Mouse (Mus musculus) stomach, postnatal 0 days (tissue): ENCODE measurements around the gene Ybx2. TPM values are rescaled to one million over a fixed set of nuclear protein-coding genes. Genes with fewer than 3 reads are reported as not detected.

ENCODE experiments used
- ATAC-seq: fragments of 200-750 bp; cut with Nextera tagmentation; 2 replicates; pipeline ENCODE4 v1.8.0; 2017; ENCODE audit not compliant: low FRiP score, low TSS enrichment
- DNase-seq: peaks from one replicate; pipeline ENCODE4 v3.0.0-alpha.2; 2016; ENCODE audit warnings: low spot score
- H3K27ac ChIP-seq: fragments of 300-500 bp; sonication (generic); replicated peaks from 2 replicates; pipeline ENCODE4 v1.5.1; 2014; ENCODE audit warnings: mild to moderate bottlenecking, control low read depth
- H3K27me3 ChIP-seq: fragments of 300-500 bp; sonication (generic); 2 replicates; pipeline ENCODE4 v1.6.1; 2014; ENCODE audit warnings: low read length; ENCODE audit not compliant: control insufficient read depth, insufficient read depth
- H3K36me3 ChIP-seq: fragments of 300-500 bp; sonication (generic); 2 replicates; pipeline ENCODE4 v1.6.1; 2014; ENCODE audit warnings: low read length, mixed read lengths; ENCODE audit not compliant: control insufficient read depth, insufficient read depth
- H3K4me1 ChIP-seq: fragments of 300-500 bp; sonication (generic); replicated peaks from 2 replicates; pipeline ENCODE4 v1.6.1; 2014; ENCODE audit warnings: antibody characterized with exemption; ENCODE audit not compliant: control insufficient read depth, insufficient read depth
- H3K4me2 ChIP-seq: fragments of 300-500 bp; sonication (generic); replicated peaks from 2 replicates; pipeline ENCODE4 v1.6.1; 2014; ENCODE audit warnings: low read depth, mild to moderate bottlenecking, control low read depth, moderate library complexity
- H3K4me3 ChIP-seq: fragments of 300-500 bp; sonication (generic); 2 replicates; pipeline ENCODE4 v1.5.1; 2014; ENCODE audit warnings: low read depth, low read length, control low read depth
- H3K9ac ChIP-seq: fragments of 300-500 bp; sonication (generic); 2 replicates; pipeline ENCODE4 v1.6.1; 2014; ENCODE audit warnings: mild to moderate bottlenecking, low read length, control low read depth, mixed read lengths
- H3K9me3 ChIP-seq: fragments of 300-500 bp; sonication (generic); 2 replicates; pipeline ENCODE4 v1.6.1; 2016; ENCODE audit warnings: low read length; ENCODE audit not compliant: control insufficient read depth
- CTCF ChIP-seq: IDR thresholded peaks from 2 replicates; pipeline ENCODE4 v1.5.1; 2016; ENCODE audit warnings: antibody characterized with exemption, low read depth, mild to moderate bottlenecking, moderate library complexity
- EP300 ChIP-seq: optimal IDR thresholded peaks from 2 replicates; pipeline ENCODE3; 2016; ENCODE audit warnings: antibody characterized with exemption
- WGBS: fragments of 180-500 bp; shearing (Covaris S2); extraction: QIAGEN DNeasy Blood & Tissue Kit; methylation state at CpG from one replicate; pipeline ENCODE4 v1.1.7; 2014; 5-methylcytosine and 5-hydroxymethylcytosine counted together
- polyA plus RNA-seq: library from polyadenylated mRNA; unstranded; fragments of >200 nt; fragmentation: Nextera tagmentation; extraction: Ambion mirVana; gene quantifications from 2 replicates; pipeline ENCODE4 v1.2.1, GENCODE M21; 2015

Gene Ybx2
- polyA plus RNA-seq, 1 experiment from 2014 or later: 1.7 TPM

- Histone ChIP-seq H3K9me3 (no peaks in the 10 kb centered on the region), H3K4me3 (peak overlapping the region; percentile 43), H3K9ac (peak overlapping the region; percentile 59), H3K4me1 (peaks cover 2% of the 10 kb centered on the region; the same call in 1 of the 2 replicates), H3K27me3 (peaks cover 6% of the 10 kb centered on the region; the same call in 1 of the 2 replicates), H3K36me3 (peaks cover 9% of the 10 kb centered on the region; the same call in 1 of the 2 replicates), H3K4me2 (peak overlapping the region; percentile 65), H3K27ac (peak overlapping the region; percentile 82)
- WGBS: 3% methylated on average over 52 of the region's 59 CpGs
- TF ChIP-seq EP300 (no peak), CTCF (no peak)
- DNase-seq (peak; percentile 89), ATAC-seq (peak; percentile 55)
These were observed 30.6 kb downstream of the Ybx2 start for GRCm38 (mm10) chr11:69966006-69966859.

- H3K4me3 ChIP-seq: peak overlapping the region; percentile 43
- peak overlapping the region; percentile 65 for H3K4me2 ChIP-seq
- 35% methylated on average over 17 of the region's 17 CpGs for WGBS
- no peaks in the 10 kb centered on the region for H3K9me3 ChIP-seq
- H3K36me3 ChIP-seq: peaks cover 11% of the 10 kb centered on the region; the same call in 1 of the 2 replicates
- no peak for ATAC-seq
- H3K27ac ChIP-seq: 0 out of 2 replicates have a peak overlapping the region, but pooled peaks have one; percentile 35
- peak overlapping the region; percentile 59 for H3K9ac ChIP-seq
- TF ChIP-seq EP300 (no peak), CTCF (no peak)
- peaks cover 2% of the 10 kb centered on the region; the same call in 1 of the 2 replicates for H3K4me1 ChIP-seq
- H3K27me3 ChIP-seq: peaks cover 6% of the 10 kb centered on the region; the same call in 1 of the 2 replicates
- no peak for DNase-seq
These were observed 31.4 kb downstream of the Ybx2 start for GRCm38 (mm10) chr11:69966860-69967517.

- no peaks in the 10 kb centered on the region for H3K9me3 ChIP-seq
- 63% methylated on average over 4 of the region's 4 CpGs for WGBS
- TF ChIP-seq CTCF (no peak), EP300 (no peak)
- H3K27ac ChIP-seq: no peak overlapping the region
- DNase-seq (no peak), ATAC-seq (no peak)
- peaks cover 6% of the 10 kb centered on the region; the same call in 1 of the 2 replicates for H3K27me3 ChIP-seq
- H3K4me3 ChIP-seq: no peak overlapping the region
- no peak overlapping the region for H3K4me2 ChIP-seq
- H3K9ac ChIP-seq: no peak overlapping the region
- H3K36me3 ChIP-seq: peaks cover 11% of the 10 kb centered on the region; the same call in 1 of the 2 replicates
- peaks cover 2% of the 10 kb centered on the region; the same call in 1 of the 2 replicates for H3K4me1 ChIP-seq
These were observed 33.2 kb downstream of the Ybx2 start for GRCm38 (mm10) chr11:69968793-69969192.

GRCm38 (mm10) chr11:69970222-69970621 lies 34.6 kb downstream of the Ybx2 start:
- Histone ChIP-seq H3K36me3 (peaks cover 22% of the 10 kb centered on the region), H3K9me3 (no peaks in the 10 kb centered on the region), H3K27me3 (peaks cover 2% of the 10 kb centered on the region; the same call in 1 of the 2 replicates), H3K4me1 (peaks cover 2% of the 10 kb centered on the region; the same call in 1 of the 2 replicates), H3K9ac (no peak overlapping the region), H3K27ac (no peak overlapping the region), H3K4me3 (no peak overlapping the region), H3K4me2 (no peak overlapping the region)
- ATAC-seq (no peak), DNase-seq (no peak)
- WGBS: 65% methylated on average over 6 of the region's 6 CpGs
- TF ChIP-seq CTCF (no peak), EP300 (no peak)

- Histone ChIP-seq H3K9ac (no peak overlapping the region), H3K27me3 (peaks cover 2% of the 10 kb centered on the region; the same call in 1 of the 2 replicates), H3K4me3 (no peak overlapping the region), H3K9me3 (no peaks in the 10 kb centered on the region), H3K27ac (no peak overlapping the region), H3K36me3 (peaks cover 22% of the 10 kb centered on the region), H3K4me1 (peaks cover 2% of the 10 kb centered on the region; the same call in 1 of the 2 replicates), H3K4me2 (no peak overlapping the region)
- DNase-seq (peak; percentile 30), ATAC-seq (no peak)
- 44% methylated on average over 3 of the region's 3 CpGs for WGBS
- TF ChIP-seq CTCF (no peak), EP300 (no peak)
These were observed 35.2 kb downstream of the Ybx2 start for GRCm38 (mm10) chr11:69970775-69971174.
